Mouse (Mus musculus) T-helper 2 cell (primary cell): ENCODE measurements at regions not wholly inside any gene's neighbourhood (a gene's known extent, or its start where the extent isn't known, plus 50 kb on each side); places are given as distances from the start of the nearest gene placed in this dataset.

Experiments used
- in situ Hi-C: fragments of 300-600 bp; cut with MboI, MseI; formaldehyde crosslinking; loops from one replicate; pipeline ENCODE4 v1.15.1; 2025; ENCODE audit warnings: high pct_unique_total_duplicates

- in situ Hi-C loops = no loop called here
These were observed 658.6 kb downstream of the Ofcc1 start for GRCm38 (mm10) chr13:39702621-39703020.

- in situ Hi-C loops = no loop called here
These were observed 669.8 kb downstream of the Ofcc1 start for GRCm38 (mm10) chr13:39691291-39692024.

- in situ Hi-C loops = no loop called here
These were observed 696.7 kb downstream of the Ofcc1 start for GRCm38 (mm10) chr13:39664548-39664947.

GRCm38 (mm10) chr13:39649457-39649856 is 688.8 kb upstream of the Slc35b3 start:
- in situ Hi-C loops = loop anchor here (25.0 kb wide), 1 partner anchor 1113 kb away; no protein-coding TSS in a partner anchor

GRCm38 (mm10) chr13:39647367-39647766 is 686.7 kb upstream of the Slc35b3 start:
- in situ Hi-C loops = loop anchor here (25.0 kb wide), 1 partner anchor 1115 kb away; no protein-coding TSS in a partner anchor

- in situ Hi-C loops = loop anchor here (25.0 kb wide), 1 partner anchor 1131 kb away; no protein-coding TSS in a partner anchor
These were observed 670.9 kb upstream of the Slc35b3 start for GRCm38 (mm10) chr13:39631506-39632132.
